Mouse (Mus musculus): ENCODE results near the gene Zbtb16.

Gene Zbtb16

DNA sequence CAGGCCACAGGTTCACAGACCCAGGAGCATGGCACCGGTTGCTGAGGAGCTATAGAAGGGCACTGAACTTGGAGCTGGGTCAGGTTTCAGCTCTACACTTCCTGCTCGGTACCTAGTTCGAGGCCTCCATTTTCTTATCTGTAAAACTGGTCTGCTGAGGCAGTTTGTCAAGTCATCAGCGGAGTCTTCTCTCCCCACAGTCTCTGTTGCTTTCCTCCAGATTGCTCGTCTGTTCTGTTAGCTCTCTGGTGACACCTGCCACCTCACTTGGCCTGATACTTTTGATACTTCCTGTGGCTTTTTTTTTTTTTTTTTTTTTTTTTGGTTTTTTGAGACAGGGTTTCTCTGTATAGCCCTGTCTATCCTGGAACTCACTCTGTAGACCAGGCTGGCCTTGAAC, 124.2 kb downstream of the Zbtb16 start:
- DNase-seq (ENCODE audit: low read depth, low spot score) = no peak

- DNase-seq (ENCODE audit: low read depth, low spot score) = no peak
Measured at GRCm38 (mm10) chr9:48711296-48711781, 124.7 kb downstream of the Zbtb16 start.

DNA sequence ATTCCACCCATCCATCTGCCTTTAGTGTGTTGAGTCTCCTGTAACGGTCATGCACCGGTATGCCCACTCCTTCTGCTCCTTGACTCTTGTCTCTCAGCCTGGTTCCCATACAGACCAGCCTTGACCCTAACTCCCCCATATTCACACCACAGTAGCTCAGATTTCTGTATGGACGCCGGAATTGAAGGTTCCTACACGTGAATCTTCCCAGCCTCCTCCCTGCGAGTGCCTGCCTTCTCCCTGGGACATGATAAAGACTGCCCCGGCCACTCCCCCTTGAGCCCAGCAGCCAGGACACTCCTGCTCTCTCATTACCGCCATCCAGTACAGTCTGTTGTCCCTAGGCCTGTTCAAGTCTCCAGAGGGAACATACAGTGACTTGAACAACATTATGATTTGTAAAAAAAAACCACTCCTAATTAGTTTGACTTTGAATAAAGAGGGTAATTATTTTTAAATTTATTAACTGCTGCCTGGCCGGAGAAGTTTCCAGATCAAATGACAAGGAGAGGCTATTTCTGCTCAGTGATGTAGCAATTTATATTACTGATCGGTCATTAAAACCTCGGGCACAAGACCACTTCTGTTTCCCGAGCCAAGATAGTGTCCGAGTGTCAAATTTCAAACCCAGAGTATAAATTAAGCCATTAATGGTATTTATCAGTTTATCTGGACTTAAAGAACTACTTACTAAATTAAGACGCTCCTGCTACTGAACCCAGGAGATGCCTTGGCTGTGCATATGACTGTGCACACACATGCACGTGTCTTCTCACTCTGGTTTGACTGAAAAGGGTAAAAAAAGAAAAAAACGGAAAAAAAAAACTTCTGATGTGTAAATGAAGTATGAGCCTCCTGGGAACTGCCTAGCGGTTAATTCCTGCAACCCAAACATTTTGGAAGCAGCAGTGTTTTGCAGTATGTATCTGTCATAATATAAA, 125.4 kb downstream of the Zbtb16 start:
- DNase-seq (ENCODE audit: low read depth, low spot score) = no peak

DNA sequence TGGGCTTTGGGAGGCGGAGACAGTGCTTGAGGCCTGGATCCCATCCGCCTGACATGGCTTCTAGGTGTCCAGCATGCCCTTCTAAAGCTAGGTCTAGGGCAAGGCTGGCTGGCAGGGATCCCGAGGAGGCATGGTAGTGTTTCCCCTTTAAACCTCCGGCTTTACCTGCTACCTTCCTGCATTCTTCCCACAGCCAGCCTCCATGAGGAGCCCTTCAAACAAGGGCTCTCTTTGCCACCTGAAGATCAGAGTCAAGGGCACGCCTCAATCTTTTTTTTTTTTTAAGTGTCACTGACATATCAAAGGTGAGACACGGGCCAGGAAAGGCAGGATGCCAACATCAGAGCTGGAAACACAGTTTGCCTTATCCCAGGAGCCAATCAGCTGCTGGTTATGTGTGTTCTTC, 128.2 kb downstream of the Zbtb16 start:
- no peak for DNase-seq (ENCODE audit: low read depth, low spot score)

- DNase-seq (ENCODE audit: low read depth, low spot score) = peak; percentile 33
Measured at GRCm38 (mm10) chr9:48707134-48707823, 128.7 kb downstream of the Zbtb16 start.

GRCm38 (mm10) chr9:48701296-48701695, 134.7 kb downstream of the Zbtb16 start:
- DNase-seq (ENCODE audit: low read depth, low spot score) = no peak

DNA sequence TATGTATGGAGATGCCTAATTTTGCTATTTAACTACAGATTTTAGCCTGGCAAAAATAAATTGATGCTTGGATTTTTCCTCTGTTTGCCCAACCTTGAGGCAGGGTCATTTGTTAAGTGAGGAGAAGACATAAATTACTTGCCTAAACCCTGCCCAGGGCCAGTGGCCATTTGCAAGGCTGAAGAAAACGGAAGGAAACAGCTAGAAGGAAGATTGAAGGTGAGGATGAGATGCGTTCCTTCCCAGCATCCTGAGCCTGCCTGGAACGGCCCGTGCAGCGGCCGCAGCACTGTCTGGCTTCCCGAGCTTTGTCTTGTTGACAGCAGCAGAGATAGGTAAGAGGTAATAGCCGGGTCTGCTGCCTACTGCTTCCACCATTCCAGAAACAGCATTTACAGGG, 135.2 kb downstream of the Zbtb16 start:
- no peak for DNase-seq (ENCODE audit: low read depth, low spot score)

DNA sequence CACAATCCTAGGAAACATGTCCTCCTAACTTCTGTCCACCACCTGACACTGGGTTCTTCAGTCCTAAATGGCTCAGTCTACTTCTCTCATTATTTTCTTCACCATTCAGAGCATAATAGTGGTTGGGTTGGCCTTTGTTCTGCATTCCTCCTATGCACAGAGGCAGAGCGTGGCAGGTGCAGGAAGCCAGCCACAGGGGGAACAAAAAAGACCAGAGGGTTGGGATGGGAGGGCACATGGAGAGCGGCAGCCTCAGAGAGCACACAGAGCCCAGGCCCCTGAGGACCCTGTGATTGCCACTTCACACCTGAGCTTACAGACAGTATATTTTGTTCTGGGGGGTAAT, 138.6 kb downstream of the Zbtb16 start:
- DNase-seq (ENCODE audit: low read depth, low spot score) = no peak

GRCm38 (mm10) chr9:48696731-48697469, 139.1 kb downstream of the Zbtb16 start:
- no peak for DNase-seq (ENCODE audit: low read depth, low spot score)

- DNase-seq (ENCODE audit: low read depth, low spot score) = no peak
Measured at GRCm38 (mm10) chr9:48696330-48696729, 139.7 kb downstream of the Zbtb16 start.

DNA sequence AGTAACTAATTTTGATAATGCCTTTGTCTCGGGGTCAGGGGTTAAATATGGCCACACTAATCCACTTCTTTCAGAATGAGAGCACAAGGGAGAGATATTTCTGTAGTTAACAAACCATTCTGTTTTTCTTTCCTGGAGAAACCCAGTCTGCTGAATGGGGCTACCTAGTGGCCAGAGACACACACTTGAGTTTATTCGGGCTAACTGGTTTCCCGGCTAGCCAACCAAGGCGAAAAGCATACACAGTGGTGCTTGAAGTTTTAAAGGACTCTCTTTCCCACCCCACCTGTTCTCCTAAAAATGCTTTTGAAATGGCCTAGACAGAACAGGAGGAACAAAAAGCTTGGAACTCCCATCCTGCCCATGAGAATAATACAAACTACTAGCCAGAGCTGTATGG, 140.2 kb downstream of the Zbtb16 start:
- no peak for DNase-seq (ENCODE audit: low read depth, low spot score)

DNA sequence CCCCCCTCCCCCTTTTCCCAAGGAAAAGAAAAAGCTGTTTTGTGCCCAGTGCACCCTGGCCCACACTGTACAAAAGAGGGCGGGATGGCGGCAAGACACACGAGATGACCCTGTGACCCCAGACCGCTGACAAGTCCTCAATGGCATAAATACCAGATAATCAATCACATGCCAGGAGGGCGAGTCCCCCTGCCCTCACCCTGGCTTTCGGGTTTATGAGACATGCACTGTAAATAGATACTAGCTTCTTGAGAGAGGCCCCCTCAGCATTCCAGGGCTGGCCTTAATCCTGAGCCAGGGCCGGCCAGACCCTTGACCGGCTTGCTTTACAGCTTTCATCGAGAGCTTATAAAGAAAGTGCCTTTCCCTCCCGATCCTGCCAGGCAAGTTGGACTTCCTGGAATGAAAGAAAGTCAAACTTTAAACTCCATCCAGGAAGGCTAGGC, 141.4 kb downstream of the Zbtb16 start:
- DNase-seq (ENCODE audit: low read depth, low spot score) = no peak

DNA sequence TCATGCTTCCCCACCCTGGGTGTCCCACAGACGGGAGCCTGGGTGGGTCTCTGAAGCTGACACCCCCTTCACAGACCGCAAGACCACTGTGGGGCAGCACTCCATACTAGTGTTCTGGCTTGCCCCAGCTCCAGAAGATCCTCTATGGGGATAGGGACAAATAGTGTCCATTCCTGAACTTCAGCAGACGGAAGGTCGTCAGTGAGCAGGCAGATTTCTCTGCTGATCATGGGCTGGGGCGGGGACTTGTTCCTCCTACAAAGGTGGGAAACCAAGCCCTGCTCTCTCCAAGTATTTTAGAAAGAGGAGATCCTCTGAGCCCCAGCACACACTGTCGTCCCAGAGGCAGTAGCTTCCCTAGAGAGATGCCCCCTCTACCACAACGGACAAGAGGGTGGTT, 142.3 kb downstream of the Zbtb16 start:
- DNase-seq (ENCODE audit: low read depth, low spot score) = no peak

DNA sequence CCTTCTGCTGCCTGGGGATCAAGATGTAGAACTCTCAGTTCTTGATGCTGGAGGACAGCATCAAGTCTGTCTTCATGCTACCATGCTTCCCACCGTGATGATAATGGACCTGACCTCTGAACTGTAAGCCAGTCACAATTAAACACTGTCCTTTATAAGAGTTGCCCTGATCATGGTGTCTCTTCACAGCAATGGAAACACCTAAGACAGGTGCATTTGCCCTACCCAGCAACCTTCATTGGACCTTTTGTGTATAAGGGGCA, 146.4 kb downstream of the Zbtb16 start:
- DNase-seq (ENCODE audit: low read depth, low spot score) = no peak

DNA sequence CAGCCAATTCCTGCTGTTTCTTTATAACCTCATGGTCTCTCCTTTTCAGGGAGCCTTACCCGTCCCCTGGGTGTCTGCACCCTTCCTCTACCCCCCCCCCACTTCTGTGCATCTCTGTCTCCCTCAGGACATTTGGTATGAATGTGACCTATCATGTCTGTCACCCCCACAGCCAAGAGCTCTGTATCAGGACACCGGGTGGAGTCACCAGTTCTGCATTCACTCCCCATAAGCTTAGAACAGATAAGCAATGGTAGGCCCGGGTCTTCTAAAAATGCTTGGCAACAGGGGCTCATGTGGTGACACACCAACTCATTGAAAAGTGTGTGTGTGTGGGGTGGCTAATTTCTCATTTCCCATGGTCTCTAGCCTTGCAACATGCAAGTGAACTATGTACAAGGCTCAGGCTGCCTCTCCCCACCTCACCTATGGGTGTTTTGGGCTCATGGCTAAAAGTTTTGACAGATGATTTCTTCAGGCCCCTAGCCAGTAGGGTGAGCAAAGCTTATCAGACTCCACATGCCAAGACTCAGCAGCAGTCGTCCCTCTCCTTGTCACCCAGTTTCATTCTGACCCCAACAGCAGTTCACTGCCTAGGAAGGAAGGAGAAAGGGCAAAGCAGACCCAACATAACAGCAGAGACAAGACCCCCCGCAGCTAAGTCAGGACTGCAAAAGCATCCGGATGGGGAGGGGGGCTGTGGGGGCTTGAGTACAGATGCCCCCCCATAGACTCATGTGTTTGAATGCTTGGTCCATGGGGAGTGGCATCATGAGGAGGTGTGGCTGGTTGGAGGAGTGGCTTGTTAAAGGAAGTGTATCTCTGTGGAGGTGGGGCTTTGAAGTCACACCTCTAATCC, 146.9 kb downstream of the Zbtb16 start:
- DNase-seq (ENCODE audit: low read depth, low spot score) = no peak

GRCm38 (mm10) chr9:48687891-48688290, 148.1 kb downstream of the Zbtb16 start:
- DNase-seq (ENCODE audit: low read depth, low spot score) = no peak

- DNase-seq (ENCODE audit: low read depth, low spot score) = no peak
Measured at GRCm38 (mm10) chr9:48685721-48686120, 150.3 kb downstream of the Zbtb16 start.

GRCm38 (mm10) chr9:48684144-48684543, 151.9 kb downstream of the Zbtb16 start:
- DNase-seq (ENCODE audit: low read depth, low spot score) = no peak

- DNase-seq (ENCODE audit: low read depth, low spot score) = no peak
Measured at GRCm38 (mm10) chr9:48681193-48681592, 154.8 kb downstream of the Zbtb16 start.

GRCm38 (mm10) chr9:48678426-48679358, 157.3 kb downstream of the Zbtb16 start:
- DNase-seq (ENCODE audit: low read depth, low spot score) = peak; percentile 13
